In the genomic region with DNA sequence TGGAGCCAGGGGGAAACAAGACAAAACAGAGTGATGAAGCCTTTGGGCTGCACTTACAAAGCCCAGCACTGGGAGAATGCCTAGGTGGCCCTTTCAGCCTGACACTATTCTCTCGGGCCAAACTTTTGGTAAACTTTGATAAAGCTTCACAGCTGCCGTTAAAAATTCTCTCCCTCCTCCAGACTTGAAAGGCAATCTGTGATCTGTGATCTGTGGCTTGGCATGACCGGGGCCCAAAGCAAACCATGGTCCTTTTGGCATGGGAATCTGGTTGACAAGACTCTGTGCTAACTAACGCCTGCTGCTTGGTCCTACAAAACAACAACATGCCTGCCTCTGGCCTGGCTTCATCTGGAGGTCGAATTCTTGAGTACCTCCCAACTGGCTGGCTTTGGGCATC, we compare ENCODE assay signal across 17 mouse cellular contexts.
DNase-seq lines count a peak whose midpoint lies in the region; ATAC-seq and TF ChIP-seq lines count a peak whose summit lies in the region.
"Had no signal": no experiment of that assay in that cellular context is flagged by ENCODE, and none has a peak within 500 bp of the region (broad histone marks: within the 10 kb centered on the region; RNA-seq: fewer than 3 reads in every experiment).

No protein-coding gene starts in this region.

- TF ChIP-seq CTCF in liver, adult 2 months (IDR thresholded peaks at IDR 0.05; ENCODE audit: low read depth, low read length) = no peak

- H3K9ac ChIP-seq in liver, adult 2 months (ENCODE audit: low read depth, low read length) = no peak overlapping the region
- no peak overlapping the region for H3K9ac ChIP-seq in kidney, embryonic 14.5 days (ENCODE audit: low read depth, low read length)
- H3K9ac ChIP-seq: embryonic facial prominence, embryonic 12.5 days; forebrain, embryonic 12.5 days; hindbrain, embryonic 14.5 days; intestine, embryonic 15.5 days had no signal

- H3K27me3 ChIP-seq in liver, adult 2 months (ENCODE audit: control insufficient read depth, insufficient read depth, low read length) = no peaks in the 10 kb centered on the region
- no peaks in the 10 kb centered on the region for H3K27me3 ChIP-seq in myocyte (ENCODE audit: control insufficient read depth, insufficient read depth, insufficient read length)
- 0 out of 2 replicates have a peak, but pooled peaks cover 2% of the 10 kb centered on the region for H3K27me3 ChIP-seq in kidney, embryonic 14.5 days (ENCODE audit: control insufficient read depth, insufficient read depth, low read length)
- H3K27me3 ChIP-seq: embryonic facial prominence, embryonic 12.5 days; intestine, embryonic 15.5 days had no signal

- H3K4me3 ChIP-seq in liver, adult 2 months (ENCODE audit: insufficient read depth, low read depth, low read length) = no peak overlapping the region
- H3K4me3 ChIP-seq in myocyte = no peak overlapping the region
- no peak overlapping the region for H3K4me3 ChIP-seq in kidney, embryonic 14.5 days (ENCODE audit: low read length)
- H3K4me3 ChIP-seq: embryonic facial prominence, embryonic 12.5 days; forebrain, embryonic 12.5 days; hindbrain, embryonic 10.5 days; intestine, embryonic 15.5 days had no signal

- intact Hi-C loops in gastrocnemius, postnatal 14 days (cut with DNase I; ENCODE audit: low total_unique reads) = no loop called here

- peak; percentile 35 for DNase-seq in gastrocnemius, postnatal 25 days
- DNase-seq in gastrocnemius, postnatal 14 days = no peak
- DNase-seq in liver, adult 2 months (ENCODE audit: extremely low read depth, low read depth, low spot score) = peak; percentile 19
- no peak for DNase-seq in liver
- DNase-seq in urinary bladder, postnatal 25 days (ENCODE audit: low spot score) = no peak
- DNase-seq: adrenal gland, adult 8-10 months; adrenal gland, postnatal 36 days; cerebellum, adult 2 months; cerebellum, postnatal 25 days had no signal

- no peaks in the 10 kb centered on the region for H3K36me3 ChIP-seq in liver, adult 2 months (ENCODE audit: control insufficient read depth, insufficient read depth, low read length)
- H3K36me3 ChIP-seq in myocyte (ENCODE audit: control insufficient read depth, insufficient read depth) = peaks cover 60% of the 10 kb centered on the region
- H3K36me3 ChIP-seq in kidney, embryonic 14.5 days (ENCODE audit: control insufficient read depth, insufficient read depth, low read length) = no peaks in the 10 kb centered on the region
- H3K36me3 ChIP-seq: embryonic facial prominence, embryonic 12.5 days; forebrain, embryonic 12.5 days; hindbrain, embryonic 10.5 days; intestine, embryonic 15.5 days had no signal

- TF ChIP-seq POLR2A in liver, adult 2 months (IDR thresholded peaks at IDR 0.05; ENCODE audit: extremely low read depth, insufficient read depth, low read length) = no peak
- TF ChIP-seq POLR2A in myocyte (IDR thresholded peaks at IDR 0.05; ENCODE audit: insufficient read length, low read depth) = no peak

- WGBS in liver, adult 2 months = 45% methylated on average over 5 of the region's 5 CpGs
- 56% methylated on average over 5 of the region's 5 CpGs for WGBS in kidney, embryonic 14.5 days

- H3ac ChIP-seq in myocyte (ENCODE audit: control insufficient read depth, insufficient read length) = no peak overlapping the region

- ATAC-seq in kidney, embryonic 14.5 days (ENCODE audit: low FRiP score, low TSS enrichment) = no peak
- ATAC-seq: forebrain, embryonic 16.5 days; intestine, embryonic 15.5 days had no signal

- H3K4me1 ChIP-seq in liver, adult 2 months (ENCODE audit: control insufficient read depth, insufficient read depth, low read length) = peaks cover 3% of the 10 kb centered on the region
- peaks cover 4% of the 10 kb centered on the region for H3K4me1 ChIP-seq in kidney, embryonic 14.5 days (ENCODE audit: control insufficient read depth, insufficient read depth, low read length)

- H3K9me3 ChIP-seq in kidney, embryonic 14.5 days (ENCODE audit: control insufficient read depth, low read length) = no peaks in the 10 kb centered on the region
- H3K9me3 ChIP-seq: embryonic facial prominence, embryonic 12.5 days; forebrain, embryonic 12.5 days; hindbrain, embryonic 10.5 days; intestine, embryonic 15.5 days had no signal

- H3K79me2 ChIP-seq in liver, adult 2 months (ENCODE audit: control insufficient read depth, insufficient read depth, low read length) = no peaks in the 10 kb centered on the region
- H3K79me2 ChIP-seq in myocyte (ENCODE audit: control insufficient read depth, insufficient read depth) = peaks cover 43% of the 10 kb centered on the region

- H3K4me2 ChIP-seq in myocyte (ENCODE audit: low read depth) = no peak overlapping the region
- no peak overlapping the region for H3K4me2 ChIP-seq in kidney, embryonic 14.5 days (replicated peaks; ENCODE audit: low read depth, low read length)
- H3K4me2 ChIP-seq: embryonic facial prominence, embryonic 12.5 days; forebrain, embryonic 12.5 days; hindbrain, embryonic 14.5 days; intestine, embryonic 15.5 days had no signal

- H3K27ac ChIP-seq in liver, adult 2 months (replicated peaks; ENCODE audit: insufficient read depth, low read depth, low read length) = no peak overlapping the region
- no peak overlapping the region for H3K27ac ChIP-seq in kidney, embryonic 14.5 days (ENCODE audit: low read depth, low read length)
- H3K27ac ChIP-seq: embryonic facial prominence, embryonic 12.5 days; forebrain, embryonic 12.5 days; hindbrain, embryonic 10.5 days; hindbrain, embryonic 14.5 days; intestine, embryonic 15.5 days had no signal

TF ChIP-seq in myocyte, 11 proteins besides CTCF, POLR2A, EP300 and RAD21:
- TF ChIP-seq POLR2AphosphoS2 (IDR thresholded peaks at IDR 0.05; ENCODE audit: insufficient read length, low read depth) (peak; percentile 12), USF1 (IDR thresholded peaks at IDR 0.05; ENCODE audit: low read depth) (no peak), E2F4 (IDR thresholded peaks at IDR 0.05; ENCODE audit: insufficient read depth) (no peak), REST (IDR thresholded peaks at IDR 0.05; ENCODE audit: insufficient read depth, insufficient read length) (no peak), MYOD1 (IDR thresholded peaks at IDR 0.05; ENCODE audit: control insufficient read depth in 1 of 3, insufficient read length in 2 of 3, low read depth in 2 of 3) (peak in 1 of 3 experiments; percentile 4), TCF12 (IDR thresholded peaks at IDR 0.05; ENCODE audit: insufficient read depth, poor library complexity, severe bottlenecking) (no peak), TCF3 (IDR thresholded peaks at IDR 0.05; ENCODE audit: insufficient read length, low read depth) (no peak)

Comparison
In these comparisons a context has a peak if more than half of its experiments do, and no peak if none do; other contexts are left out.
1. DNase-seq: peak in gastrocnemius, postnatal 25 days (single experiment) and liver, adult 2 months (single experiment); none in gastrocnemius, postnatal 14 days (single experiment), liver (single experiment) and urinary bladder, postnatal 25 days (single experiment).